Mouse (Mus musculus): Measurements from ENCODE around the gene Smim22. TPM values are rescaled to one million over a fixed set of nuclear protein-coding genes. Genes with fewer than 3 reads are reported as not detected.

The Smim22 gene
- polyA plus RNA-seq, 1 experiment, result 1.00 TPM

DNA sequence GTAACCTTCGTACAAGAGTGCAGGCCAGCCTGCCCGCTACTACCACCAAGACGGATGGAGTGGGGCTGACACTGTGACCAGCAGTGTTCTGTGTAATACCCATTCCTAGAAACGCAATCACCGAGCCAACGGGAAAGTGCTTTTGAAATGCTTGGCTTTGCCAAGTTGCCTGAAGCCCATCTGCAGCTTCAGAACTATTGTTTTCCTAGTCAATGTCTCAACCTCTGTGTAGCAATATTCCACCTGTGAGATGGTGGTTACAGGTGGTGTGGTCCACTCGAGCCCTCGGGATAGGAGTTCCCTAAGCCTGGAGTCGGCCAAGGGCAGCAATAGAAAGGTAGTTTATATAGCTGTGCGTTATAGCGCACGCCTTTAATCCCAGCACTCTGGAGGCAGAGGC lies 22.4 kb upstream of the Smim22 start:
- Histone ChIP-seq H3K4me1 (ENCODE audit: control insufficient read depth, insufficient read depth, low read length) (no peaks in the 10 kb centered on the region), H3K27me3 (ENCODE audit: control insufficient read depth, insufficient read depth, low read length) (no peaks in the 10 kb centered on the region), H3K4me3 (replicated peaks; ENCODE audit: insufficient read depth, low read depth, low read length) (no peak overlapping the region), H3K27ac (ENCODE audit: insufficient read depth, low read length) (no peak overlapping the region)
- 89% methylated on average over 12 of the region's 12 CpGs for WGBS
- no peak for DNase-seq
- no peak for TF ChIP-seq CTCF (IDR thresholded peaks at IDR 0.05; ENCODE audit: borderline replicate concordance, insufficient read depth, low read depth, low read length)
- no peak for TF ChIP-seq POLR2A (IDR thresholded peaks at IDR 0.05; ENCODE audit: borderline replicate concordance, insufficient read depth, low read length)

DNA sequence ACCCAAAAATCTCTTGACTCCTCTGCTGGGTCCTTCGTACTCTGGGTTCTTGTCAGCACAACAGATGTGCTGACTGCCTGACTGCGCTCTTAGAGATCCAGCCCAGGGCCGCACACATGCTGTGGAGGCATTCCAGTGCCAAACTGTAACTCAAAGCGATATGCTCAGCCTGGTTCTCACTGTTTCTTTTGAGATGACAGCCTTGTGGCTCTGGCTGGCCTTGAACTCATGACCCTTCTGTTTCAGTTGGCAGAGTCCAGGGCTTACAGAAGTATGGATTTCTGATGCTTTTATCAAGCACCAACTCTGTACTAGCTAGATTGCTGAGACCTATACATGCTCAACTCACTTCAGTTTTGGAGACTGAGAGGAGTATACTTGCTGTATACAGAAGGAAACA lies 13.8 kb upstream of the Smim22 start:
- no peak for DNase-seq
- 32% methylated on average over 4 of the region's 4 CpGs for WGBS
- no peaks in the 10 kb centered on the region for H3K27me3 ChIP-seq (ENCODE audit: control insufficient read depth, insufficient read depth, low read length)
- H3K4me3 ChIP-seq (replicated peaks; ENCODE audit: insufficient read depth, low read depth, low read length), result no peak overlapping the region
- H3K27ac ChIP-seq (ENCODE audit: insufficient read depth, low read length), result no peak overlapping the region
- TF ChIP-seq POLR2A (IDR thresholded peaks at IDR 0.05; ENCODE audit: borderline replicate concordance, insufficient read depth, low read length) (no peak), CTCF (IDR thresholded peaks at IDR 0.05; ENCODE audit: borderline replicate concordance, insufficient read depth, low read depth, low read length) (no peak)
- H3K4me1 ChIP-seq (ENCODE audit: control insufficient read depth, insufficient read depth, low read length), result no peaks in the 10 kb centered on the region

DNA sequence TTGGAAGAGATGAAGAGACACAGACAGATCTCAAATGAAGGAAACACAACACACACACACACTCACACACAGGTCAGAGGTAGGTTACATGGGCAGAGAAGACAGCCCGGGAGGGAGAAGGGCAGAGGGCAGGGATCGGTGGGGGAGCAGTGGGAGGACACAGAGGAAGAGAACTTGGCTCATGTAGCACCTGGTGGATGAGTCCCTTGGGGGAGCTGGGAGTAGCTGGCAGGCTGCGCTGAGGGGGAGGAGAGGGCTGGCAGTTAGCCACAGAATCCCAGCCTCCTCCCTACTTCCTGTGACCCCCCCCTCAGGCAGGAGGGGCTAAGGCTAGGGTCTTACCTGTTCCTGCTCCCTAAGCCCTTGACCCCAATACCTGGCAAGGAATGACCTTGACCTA lies 9.5 kb upstream of the Smim22 start, which contains the start of gene Sept12:
Gene Sept12, minus strand, starts transcription at position 300 of the 400 bp plus-strand sequence.
- Histone ChIP-seq H3K27me3 (ENCODE audit: control insufficient read depth, insufficient read depth, low read length) (no peaks in the 10 kb centered on the region), H3K4me3 (replicated peaks; ENCODE audit: insufficient read depth, low read depth, low read length) (no peak within 1 kb of the TSS), H3K27ac (ENCODE audit: insufficient read depth, low read length) (no peak within 1 kb of the TSS), H3K4me1 (ENCODE audit: control insufficient read depth, insufficient read depth, low read length) (no peaks in the 10 kb centered on the region)
- TF ChIP-seq POLR2A (IDR thresholded peaks at IDR 0.05; ENCODE audit: borderline replicate concordance, insufficient read depth, low read length), result no peak
- no peak for TF ChIP-seq CTCF (IDR thresholded peaks at IDR 0.05; ENCODE audit: borderline replicate concordance, insufficient read depth, low read depth, low read length)
- no peak for DNase-seq
- WGBS, result 17% methylated on average over 3 of the region's 3 CpGs

DNA sequence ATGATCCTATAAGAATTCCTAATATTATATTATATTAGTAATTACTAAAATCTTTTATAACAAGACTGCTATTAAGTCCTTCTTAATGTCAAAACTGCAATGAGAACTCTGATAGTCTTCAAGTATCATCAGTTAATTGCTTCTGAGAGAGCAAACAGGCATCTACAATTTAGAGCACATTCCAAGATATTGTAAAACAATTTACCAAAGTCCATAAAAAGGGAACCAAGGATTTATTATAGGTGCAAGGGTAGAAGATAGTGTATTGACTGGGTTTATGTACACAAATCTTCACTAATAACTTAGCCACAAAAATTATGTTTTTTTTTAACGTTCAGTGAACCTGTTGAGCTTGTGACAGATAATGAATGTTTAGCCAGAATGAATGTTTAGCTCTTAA lies 8.1 kb upstream of the Smim22 start:
- no peak for DNase-seq
- Histone ChIP-seq H3K27me3 (ENCODE audit: control insufficient read depth, insufficient read depth, low read length) (no peaks in the 10 kb centered on the region), H3K4me3 (replicated peaks; ENCODE audit: insufficient read depth, low read depth, low read length) (no peak overlapping the region), H3K27ac (ENCODE audit: insufficient read depth, low read length) (no peak overlapping the region), H3K4me1 (ENCODE audit: control insufficient read depth, insufficient read depth, low read length) (no peaks in the 10 kb centered on the region)
- 83% methylated on average over 1 of the region's 1 CpGs for WGBS
- no peak for TF ChIP-seq POLR2A (IDR thresholded peaks at IDR 0.05; ENCODE audit: borderline replicate concordance, insufficient read depth, low read length)
- TF ChIP-seq CTCF (IDR thresholded peaks at IDR 0.05; ENCODE audit: borderline replicate concordance, insufficient read depth, low read depth, low read length), result no peak

DNA sequence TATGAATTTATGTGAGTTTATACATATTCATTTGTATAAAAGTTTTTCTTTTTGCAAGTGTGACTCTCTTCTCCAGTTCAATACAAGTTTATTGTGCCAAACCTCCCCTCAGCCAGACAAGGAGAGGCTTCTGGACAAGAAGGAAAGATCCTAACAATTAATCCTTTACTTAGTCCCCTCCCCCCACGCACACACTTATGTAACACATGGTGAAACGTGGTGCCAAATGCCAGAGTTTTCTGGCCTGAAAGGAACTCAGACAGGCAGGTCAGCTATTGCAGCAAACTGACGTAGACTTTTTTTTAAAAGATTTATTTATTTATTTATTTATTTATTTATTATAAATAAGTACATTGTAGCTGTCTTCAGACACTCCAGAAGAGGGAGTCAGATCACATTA lies 6.5 kb upstream of the Smim22 start:
- 34% methylated on average over 3 of the region's 3 CpGs for WGBS
- H3K27ac ChIP-seq (ENCODE audit: insufficient read depth, low read length), result no peak overlapping the region
- H3K4me1 ChIP-seq (ENCODE audit: control insufficient read depth, insufficient read depth, low read length), result no peaks in the 10 kb centered on the region
- no peak for TF ChIP-seq CTCF (IDR thresholded peaks at IDR 0.05; ENCODE audit: borderline replicate concordance, insufficient read depth, low read depth, low read length)
- TF ChIP-seq POLR2A (IDR thresholded peaks at IDR 0.05; ENCODE audit: borderline replicate concordance, insufficient read depth, low read length), result no peak
- no peak for DNase-seq
- no peaks in the 10 kb centered on the region for H3K27me3 ChIP-seq (ENCODE audit: control insufficient read depth, insufficient read depth, low read length)
- no peak overlapping the region for H3K4me3 ChIP-seq (replicated peaks; ENCODE audit: insufficient read depth, low read depth, low read length)

DNA sequence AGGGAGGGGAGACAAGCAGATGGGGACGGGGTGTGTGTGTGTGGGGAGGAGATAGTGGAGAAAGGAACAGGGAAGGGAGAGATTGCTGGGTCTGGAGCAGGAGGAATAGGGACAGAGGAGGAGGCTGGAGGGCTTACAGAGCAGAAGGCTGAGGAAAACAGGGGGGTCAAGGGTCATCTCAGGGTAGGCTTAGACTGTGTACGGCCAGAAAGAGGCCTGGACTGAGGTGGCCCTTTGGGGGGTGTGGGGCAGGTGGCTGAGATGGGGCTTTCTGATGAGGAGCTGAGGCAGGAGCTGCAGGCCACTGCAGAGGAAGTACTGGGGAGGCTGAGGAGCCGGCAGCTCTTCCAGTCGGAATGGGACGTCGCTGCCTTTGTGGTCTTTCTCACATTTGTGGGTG lies 404 bp downstream of the Smim22 start:
- Histone ChIP-seq H3K27ac (ENCODE audit: insufficient read depth, low read length) (no peak overlapping the region), H3K27me3 (ENCODE audit: control insufficient read depth, insufficient read depth, low read length) (no peaks in the 10 kb centered on the region), H3K4me3 (replicated peaks; ENCODE audit: insufficient read depth, low read depth, low read length) (no peak overlapping the region), H3K4me1 (ENCODE audit: control insufficient read depth, insufficient read depth, low read length) (peaks cover 16% of the 10 kb centered on the region)
- TF ChIP-seq CTCF (IDR thresholded peaks at IDR 0.05; ENCODE audit: borderline replicate concordance, insufficient read depth, low read depth, low read length) (no peak), POLR2A (IDR thresholded peaks at IDR 0.05; ENCODE audit: borderline replicate concordance, insufficient read depth, low read length) (no peak)
- DNase-seq, result no peak
- WGBS, result 66% methylated on average over 6 of the region's 6 CpGs

DNA sequence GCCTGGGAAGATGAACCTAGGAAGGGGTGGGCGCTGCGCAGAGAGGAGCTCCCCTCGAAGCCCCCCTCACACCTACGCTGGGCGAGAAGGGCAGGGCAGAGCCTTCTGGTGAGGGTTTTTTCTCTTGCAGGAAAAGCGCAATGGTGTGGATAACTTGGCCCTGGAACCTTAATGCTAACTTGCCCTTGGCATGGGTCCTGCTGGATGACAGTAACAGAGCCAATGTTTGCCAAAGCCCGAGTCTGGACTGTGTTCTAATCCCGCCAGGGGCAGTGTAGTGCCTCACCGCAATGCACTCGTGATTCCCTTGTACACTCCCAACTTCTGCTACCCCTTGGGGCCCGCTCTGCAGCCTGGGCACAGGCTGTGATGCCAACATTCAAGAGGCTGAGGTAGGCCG lies 988 bp downstream of the Smim22 start:
- no peak for DNase-seq
- H3K4me1 ChIP-seq (ENCODE audit: control insufficient read depth, insufficient read depth, low read length), result peaks cover 16% of the 10 kb centered on the region
- H3K4me3 ChIP-seq (replicated peaks; ENCODE audit: insufficient read depth, low read depth, low read length), result no peak overlapping the region
- no peak overlapping the region for H3K27ac ChIP-seq (ENCODE audit: insufficient read depth, low read length)
- TF ChIP-seq CTCF (IDR thresholded peaks at IDR 0.05; ENCODE audit: borderline replicate concordance, insufficient read depth, low read depth, low read length) (no peak), POLR2A (IDR thresholded peaks at IDR 0.05; ENCODE audit: borderline replicate concordance, insufficient read depth, low read length) (no peak)
- 48% methylated on average over 12 of the region's 12 CpGs for WGBS
- H3K27me3 ChIP-seq (ENCODE audit: control insufficient read depth, insufficient read depth, low read length), result no peaks in the 10 kb centered on the region

DNA sequence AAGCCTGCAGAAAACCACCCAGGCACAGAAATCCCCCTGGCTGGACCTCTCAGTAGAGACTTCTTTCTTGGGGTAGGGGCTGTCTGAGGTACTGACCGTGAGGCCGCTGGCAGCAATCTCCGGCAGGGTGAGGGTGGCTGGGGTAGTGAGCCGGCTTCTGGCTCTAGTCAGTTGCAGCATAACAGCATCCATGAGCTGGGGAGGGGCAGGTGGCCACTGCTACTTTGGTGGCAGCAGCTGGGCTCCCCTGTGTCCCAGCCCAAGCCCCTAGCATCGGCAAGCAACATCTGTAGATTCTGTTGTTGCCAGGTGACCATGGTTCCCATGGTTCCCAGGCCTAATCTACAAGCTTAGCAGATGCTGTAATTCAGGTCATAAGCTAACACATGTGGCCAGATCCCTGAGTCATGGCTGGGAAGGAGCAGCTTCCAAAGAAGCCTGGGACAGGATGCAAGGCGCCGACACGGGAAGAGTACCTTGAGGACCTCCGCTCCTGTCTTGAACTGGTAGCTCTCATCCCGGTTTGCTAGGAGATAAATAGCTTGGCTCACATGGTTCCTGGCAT lies 3.4 kb downstream of the Smim22 start:
- no peak for TF ChIP-seq CTCF (IDR thresholded peaks at IDR 0.05; ENCODE audit: borderline replicate concordance, insufficient read depth, low read depth, low read length)
- TF ChIP-seq POLR2A (IDR thresholded peaks at IDR 0.05; ENCODE audit: borderline replicate concordance, insufficient read depth, low read length), result no peak
- 89% methylated on average over 10 of the region's 10 CpGs for WGBS
- DNase-seq, result no peak
- H3K27ac ChIP-seq (ENCODE audit: insufficient read depth, low read length), result no peak overlapping the region
- H3K27me3 ChIP-seq (ENCODE audit: control insufficient read depth, insufficient read depth, low read length), result no peaks in the 10 kb centered on the region
- H3K4me1 ChIP-seq (ENCODE audit: control insufficient read depth, insufficient read depth, low read length), result peaks cover 16% of the 10 kb centered on the region
- no peak overlapping the region for H3K4me3 ChIP-seq (replicated peaks; ENCODE audit: insufficient read depth, low read depth, low read length)
